Mouse (Mus musculus) natural killer cell, adult 2 months (primary cell): ENCODE results near the gene Nacc1.

Experiments
- DNase-seq, 2 experiments: peaks; one replicate each; pipeline ENCODE4 v3.0.0; 2022; ENCODE audit warnings: low spot score in 2 of 2

The Nacc1 gene

DNA sequence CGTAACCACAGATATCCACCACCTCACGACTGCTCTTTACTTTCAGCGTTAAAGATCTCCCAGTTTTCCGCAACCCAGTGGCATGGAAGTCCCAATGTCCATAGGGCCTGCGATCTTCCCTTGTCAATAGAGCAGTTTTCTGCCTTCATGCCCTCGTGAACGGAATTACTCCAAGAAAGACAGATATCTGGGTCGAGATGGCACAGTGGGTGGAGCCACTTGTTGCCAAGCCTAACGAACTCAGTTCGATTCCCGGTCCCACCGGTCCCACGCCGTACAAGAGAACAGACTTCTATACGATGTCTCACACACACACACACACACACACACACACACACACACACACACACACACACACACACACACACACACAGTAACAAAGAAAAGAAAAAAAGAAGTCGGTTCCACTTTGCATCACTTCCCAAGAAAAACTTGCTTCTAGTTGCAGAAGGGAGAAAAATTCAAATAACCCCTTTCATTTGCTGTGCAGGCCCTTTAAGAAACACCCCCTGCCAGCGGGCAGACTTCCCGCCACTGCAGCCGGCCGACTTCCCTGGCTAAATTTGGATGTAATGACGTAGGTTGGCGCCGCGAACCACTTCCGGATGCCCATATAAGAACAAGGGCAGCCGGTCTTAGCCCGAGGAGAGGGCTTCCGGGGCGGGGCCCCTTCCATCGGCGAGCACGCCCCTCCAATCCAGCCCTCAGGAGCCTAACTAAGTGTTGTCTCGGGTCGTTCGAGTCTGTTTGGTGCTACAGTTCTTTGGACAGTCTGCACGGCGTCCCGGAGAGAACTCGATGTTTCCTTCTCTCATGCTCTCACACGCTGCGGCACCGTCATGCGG, 24.0 kb downstream of the Nacc1 start:
- DNase-seq: peak; percentile 94 to 95

DNA sequence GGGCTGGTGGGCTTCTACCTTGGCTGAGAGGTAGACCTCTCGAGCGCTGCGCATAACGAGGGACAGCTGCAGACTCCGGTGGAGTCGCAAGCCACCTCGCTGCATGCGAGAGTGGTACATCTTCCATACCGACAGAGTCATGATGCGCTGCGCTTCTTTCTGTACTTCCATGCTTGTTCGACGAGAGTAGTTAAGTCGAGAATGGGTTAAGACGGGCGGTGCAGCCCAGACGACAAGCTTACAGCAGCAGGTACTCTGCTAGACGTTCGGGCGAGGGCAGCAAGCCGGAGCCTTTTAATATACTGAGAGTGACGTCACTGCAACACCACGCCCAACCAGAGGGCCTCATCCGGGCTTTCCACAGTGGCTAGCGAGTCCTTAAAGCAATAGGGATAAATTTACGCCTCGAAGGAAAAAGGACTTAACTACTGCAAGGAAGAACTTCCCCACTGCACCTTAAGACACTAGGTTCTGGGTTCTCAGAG, 25.0 kb downstream of the Nacc1 start, which contains the start of gene Ier2:
Gene Ier2 (minus strand): TSS at position 272 of the 485 bp plus-strand sequence.
- peak; percentile 93 to 96 for DNase-seq

GRCm38 (mm10) chr8:84661961-84662571, 25.6 kb downstream of the Nacc1 start:
- DNase-seq: peak in 1 of 2 experiments; percentile 58

- DNase-seq: peak; percentile 92 to 95
Measured at GRCm38 (mm10) chr8:84661458-84661871, 26.2 kb downstream of the Nacc1 start.

DNA sequence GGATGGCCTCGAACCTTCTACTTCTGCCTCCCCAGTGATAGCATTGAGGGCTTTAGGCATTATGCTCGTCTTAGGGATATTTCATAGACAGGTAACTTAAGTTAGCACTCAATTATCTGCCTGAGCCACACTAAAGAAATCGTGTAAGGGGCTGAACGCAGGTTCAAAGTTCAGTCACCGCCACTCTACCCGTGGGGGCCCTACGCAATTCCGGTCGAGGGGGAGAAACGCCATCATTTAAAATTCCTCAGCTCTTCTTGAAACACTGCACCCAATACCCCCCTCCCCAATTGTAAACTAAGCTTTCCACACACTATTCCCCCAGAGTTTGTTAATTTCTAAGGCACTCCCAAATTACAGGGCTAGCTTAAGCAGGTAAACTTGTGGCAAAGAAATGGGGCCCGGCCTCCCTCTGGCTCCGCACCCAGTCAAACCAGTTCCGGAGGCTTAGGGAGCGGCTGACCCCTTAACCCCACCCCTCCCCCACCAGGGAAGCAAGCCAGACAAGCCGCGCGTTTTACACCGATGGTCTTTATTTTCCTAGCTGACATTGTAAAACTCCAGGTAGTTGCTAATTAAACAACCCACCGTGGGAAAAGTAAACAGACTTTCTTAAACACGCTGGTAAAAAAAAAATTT, 26.7 kb downstream of the Nacc1 start:
- peak; percentile 29 to 38 for DNase-seq

DNA sequence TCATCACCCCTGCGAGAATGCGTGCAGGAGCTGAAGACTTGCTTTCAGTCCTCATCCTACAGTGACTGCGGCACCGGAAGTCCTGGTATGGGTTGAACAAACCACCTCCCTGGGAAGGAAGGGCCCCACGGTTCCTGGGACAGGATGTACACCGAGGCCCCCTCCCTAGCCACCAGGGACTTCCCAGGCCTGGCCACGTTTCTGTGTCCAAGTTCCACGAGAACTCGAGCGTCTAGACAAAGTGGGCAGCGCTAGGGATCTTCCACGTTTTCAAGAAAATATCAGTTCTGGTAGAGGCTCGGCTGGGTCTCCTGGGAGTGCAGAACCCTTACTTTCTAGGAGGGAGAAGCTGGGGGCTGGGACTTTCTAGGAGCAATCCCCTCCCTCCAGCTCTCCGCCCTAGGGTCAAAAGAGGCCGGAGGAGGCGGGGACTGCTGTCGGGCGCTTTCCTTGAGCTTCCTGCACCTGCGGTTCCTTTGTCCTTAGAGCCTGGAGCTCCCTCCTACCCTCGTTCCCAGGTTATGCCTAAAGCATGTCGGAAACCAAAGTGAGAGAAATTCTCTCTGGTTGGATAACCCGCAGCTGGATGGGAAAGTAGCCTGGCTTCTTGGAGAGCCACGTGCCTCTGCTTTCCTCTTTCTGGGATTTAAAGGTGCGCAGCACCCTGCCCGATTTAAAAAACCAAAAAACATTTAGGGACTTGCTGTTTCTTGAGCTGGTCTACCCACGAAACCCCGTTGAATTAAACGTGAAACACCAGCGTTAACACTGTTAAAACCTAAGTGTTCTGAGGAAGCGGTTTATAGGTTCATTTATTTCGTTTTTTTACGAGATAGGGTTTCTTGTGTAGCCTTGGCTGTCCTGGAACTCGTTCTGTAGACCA, 27.5 kb downstream of the Nacc1 start:
- DNase-seq: peak; percentile 83 to 87

DNA sequence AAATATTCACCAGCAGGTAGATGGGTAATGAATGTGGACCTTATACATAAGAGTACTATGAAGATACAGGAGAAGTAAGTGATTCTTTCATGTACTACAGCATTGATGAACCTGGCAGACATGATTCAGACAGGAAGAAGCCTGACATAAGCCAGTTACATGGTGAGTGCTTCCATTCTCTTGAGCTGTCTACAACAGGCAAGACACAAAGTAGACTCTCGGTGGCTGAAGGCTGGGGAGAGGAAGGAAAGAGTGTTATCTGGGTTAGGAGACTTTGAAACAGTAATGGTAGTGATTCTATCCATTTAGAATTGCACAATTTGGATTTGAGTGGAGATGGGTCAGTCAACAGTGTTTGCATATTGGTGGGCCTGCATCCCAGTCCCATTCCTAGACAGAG, 28.7 kb downstream of the Nacc1 start:
- DNase-seq: no peak

- no peak for DNase-seq
Measured at GRCm38 (mm10) chr8:84657680-84658079, 30.0 kb downstream of the Nacc1 start.

- no peak for DNase-seq
Measured at GRCm38 (mm10) chr8:84657203-84657602, 30.5 kb downstream of the Nacc1 start.

DNA sequence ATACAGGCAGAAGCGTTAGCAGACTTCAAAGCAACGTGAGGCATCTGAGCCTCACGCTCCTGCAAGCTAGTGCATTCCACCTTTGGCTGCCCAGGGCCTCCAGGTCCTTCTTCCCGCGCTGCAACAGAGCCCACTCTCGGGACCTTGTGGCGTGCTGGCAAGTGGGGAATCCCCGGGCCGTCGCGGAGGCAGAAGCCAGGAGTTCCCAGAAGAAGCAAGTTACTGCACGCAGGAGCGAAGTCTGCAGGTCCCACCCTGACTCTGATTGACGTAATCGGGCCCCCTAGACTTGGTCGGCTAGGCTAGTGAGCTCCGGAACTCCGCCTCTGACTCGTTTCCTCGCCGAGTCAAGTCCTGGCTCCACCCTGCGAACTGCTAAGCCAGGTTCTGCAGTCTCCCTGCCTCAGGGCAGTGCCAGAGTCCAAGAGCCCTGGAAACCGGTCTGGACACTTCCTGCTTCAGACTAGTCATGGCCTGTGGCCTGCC, 31.0 kb downstream of the Nacc1 start:
- peak; percentile 85 to 87 for DNase-seq

DNA sequence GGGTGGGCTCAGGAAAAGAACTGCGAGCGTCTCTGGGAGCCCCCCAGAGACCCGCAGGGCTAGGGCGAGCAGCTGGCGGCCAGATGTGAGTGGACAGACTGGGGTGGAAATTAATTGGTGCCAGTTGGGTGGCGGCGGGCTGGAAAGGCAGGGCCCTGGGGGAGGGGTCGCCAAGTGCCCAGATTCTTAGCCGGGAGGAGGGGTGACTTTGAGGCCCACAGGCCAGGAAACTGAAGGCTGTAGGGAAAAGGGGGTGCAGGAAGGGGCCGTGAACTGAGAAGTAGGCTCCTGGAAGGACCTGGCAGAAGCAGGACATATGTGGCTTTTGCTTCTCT, 31.5 kb downstream of the Nacc1 start:
- DNase-seq: no peak

- no peak for DNase-seq
Measured at GRCm38 (mm10) chr8:84655336-84656190, 32.1 kb downstream of the Nacc1 start.

- peak; percentile 27 to 36 for DNase-seq
Measured at GRCm38 (mm10) chr8:84654597-84654996, 33.1 kb downstream of the Nacc1 start.

- no peak for DNase-seq
Measured at GRCm38 (mm10) chr8:84653092-84653631, 34.5 kb downstream of the Nacc1 start.

DNA sequence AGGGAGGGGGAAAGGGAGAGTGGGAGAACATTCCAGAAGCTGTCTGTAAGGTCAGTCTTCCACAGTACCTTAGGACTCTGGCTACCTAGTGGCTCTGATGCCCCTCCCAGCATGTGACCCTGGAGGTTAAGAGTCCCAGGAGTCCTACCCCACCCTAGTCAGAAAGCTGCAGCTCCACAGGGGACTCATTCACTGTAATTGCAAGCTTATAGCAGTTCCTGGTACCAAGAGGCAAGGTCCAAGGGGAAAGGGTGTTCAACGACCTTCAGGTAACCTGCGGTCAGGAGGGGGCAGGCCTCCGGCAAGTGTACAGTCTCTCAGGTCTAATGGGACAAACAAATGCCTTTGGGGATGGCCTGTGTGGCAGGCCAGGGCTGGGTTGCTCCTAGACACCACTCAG, 37.4 kb downstream of the Nacc1 start:
- DNase-seq: no peak

GRCm38 (mm10) chr8:84647461-84647901, 40.2 kb downstream of the Nacc1 start:
- no peak for DNase-seq

- no peak for DNase-seq
Measured at GRCm38 (mm10) chr8:84646800-84647199, 40.9 kb downstream of the Nacc1 start.

DNA sequence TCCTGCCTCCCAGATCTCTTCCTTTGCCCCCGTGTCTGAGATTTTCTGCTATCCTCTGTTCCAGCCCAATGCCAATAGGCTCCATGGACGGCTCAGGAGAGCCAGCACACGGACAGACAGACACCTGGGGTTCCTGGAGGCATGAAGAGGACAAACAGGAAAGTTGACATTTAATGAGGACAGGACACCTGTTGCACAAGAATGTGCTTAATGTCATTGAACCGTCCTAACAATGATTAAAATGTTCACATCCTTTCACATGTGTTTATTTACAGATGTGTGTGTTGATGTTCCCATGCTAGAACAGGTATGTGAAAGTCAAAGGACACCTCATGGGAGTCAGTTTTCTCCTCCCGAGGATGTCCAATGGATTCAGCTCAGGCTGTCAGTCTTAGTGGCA, 44.6 kb downstream of the Nacc1 start:
- DNase-seq: no peak

- no peak for DNase-seq
Measured at GRCm38 (mm10) chr8:84641578-84642361, 45.9 kb downstream of the Nacc1 start.
